Mouse (Mus musculus) stomach, embryonic 16.5 days (tissue): ENCODE measurements around the gene Hexim1. TPM values are rescaled to one million over a fixed set of nuclear protein-coding genes. Genes with fewer than 3 reads are reported as not detected.
A peak's percentile ranks its signal among the peaks of the same experiment; 100 is the strongest.

ENCODE experiments used
- ATAC-seq: fragments of 200-750 bp; cut with Nextera tagmentation; 2 replicates; pipeline ENCODE4 v1.8.0; 2017; ENCODE audit warnings: moderate number of reproducible peaks, moderate TSS enrichment; ENCODE audit not compliant: insufficient read depth, low FRiP score
- H3K27ac ChIP-seq: fragments of 300-500 bp; sonication (generic); 2 replicates; pipeline ENCODE4 v1.5.1; 2014; ENCODE audit warnings: low read length
- H3K27me3 ChIP-seq: fragments of 300-500 bp; sonication (generic); 2 replicates; pipeline ENCODE4 v1.6.1; 2014; ENCODE audit warnings: low read length, control low read depth, mixed read lengths; ENCODE audit not compliant: control insufficient read depth, insufficient read depth
- H3K36me3 ChIP-seq: fragments of 300-500 bp; sonication (generic); 2 replicates; pipeline ENCODE4 v1.6.1; 2014; ENCODE audit warnings: low read length; ENCODE audit not compliant: control insufficient read depth, insufficient read depth
- H3K4me1 ChIP-seq: fragments of 300-500 bp; sonication (generic); 2 replicates; pipeline ENCODE4 v1.6.1; 2014; ENCODE audit warnings: low read length, control low read depth, mixed read lengths; ENCODE audit not compliant: control insufficient read depth, insufficient read depth
- H3K4me2 ChIP-seq: fragments of 300-500 bp; sonication (generic); 2 replicates; pipeline ENCODE4 v1.6.1; 2014; ENCODE audit warnings: low read depth, low read length, mixed read lengths
- H3K4me3 ChIP-seq: fragments of 300-500 bp; sonication (generic); replicated peaks from 2 replicates; pipeline ENCODE4 v1.5.1; 2014; ENCODE audit warnings: mild to moderate bottlenecking, low read length
- H3K9ac ChIP-seq: fragments of 300-500 bp; sonication (generic); 2 replicates; pipeline ENCODE4 v1.6.1; 2014; ENCODE audit warnings: low read length
- H3K9me3 ChIP-seq: fragments of 300-500 bp; sonication (generic); replicated peaks from 2 replicates; pipeline ENCODE4 v1.6.1; 2016; ENCODE audit warnings: low read length, control low read depth; ENCODE audit not compliant: control insufficient read depth
- WGBS: fragments of 180-500 bp; shearing (Covaris S2); extraction: QIAGEN DNeasy Blood & Tissue Kit; methylation state at CpG from one replicate; pipeline ENCODE4 v1.1.7; 2014; 5-methylcytosine and 5-hydroxymethylcytosine counted together
- polyA plus RNA-seq: library from polyadenylated mRNA; unstranded; fragments of >200 nt; fragmentation: Nextera tagmentation; extraction: Ambion mirVana; gene quantifications from 2 replicates; pipeline ENCODE4 v1.2.1, GENCODE M21; 2015

Hexim1 gene
- polyA plus RNA-seq, 1 experiment from 2014 or later = 5.7 TPM

- peaks cover 35% of the 10 kb centered on the region for H3K4me1 ChIP-seq
- peak overlapping the region; percentile 34 for H3K4me2 ChIP-seq
- H3K9me3 ChIP-seq = no peaks in the 10 kb centered on the region
- H3K27me3 ChIP-seq = no peaks in the 10 kb centered on the region
- 0 out of 2 replicates have a peak overlapping the region, but pooled peaks have one; percentile 0 for H3K4me3 ChIP-seq
- WGBS = 17% methylated on average over 11 of the region's 11 CpGs
- peak; percentile 84 for ATAC-seq
- H3K36me3 ChIP-seq = no peaks in the 10 kb centered on the region
- peak overlapping the region; percentile 53 for H3K9ac ChIP-seq
- peak overlapping the region; percentile 98 for H3K27ac ChIP-seq
Measured at GRCm38 (mm10) chr11:103141101-103141943, 25.3 kb downstream of the Hexim1 start.

GRCm38 (mm10) chr11:103141944-103142255 lies 25.9 kb downstream of the Hexim1 start:
- Histone ChIP-seq H3K27ac (peak overlapping the region; percentile 98), H3K4me2 (peak overlapping the region; percentile 34), H3K9me3 (no peaks in the 10 kb centered on the region), H3K36me3 (no peaks in the 10 kb centered on the region), H3K9ac (peak overlapping the region; percentile 40), H3K27me3 (no peaks in the 10 kb centered on the region), H3K4me3 (no peak overlapping the region), H3K4me1 (peaks cover 35% of the 10 kb centered on the region)
- ATAC-seq = no peak
- 22% methylated on average over 1 of the region's 1 CpGs for WGBS

DNA sequence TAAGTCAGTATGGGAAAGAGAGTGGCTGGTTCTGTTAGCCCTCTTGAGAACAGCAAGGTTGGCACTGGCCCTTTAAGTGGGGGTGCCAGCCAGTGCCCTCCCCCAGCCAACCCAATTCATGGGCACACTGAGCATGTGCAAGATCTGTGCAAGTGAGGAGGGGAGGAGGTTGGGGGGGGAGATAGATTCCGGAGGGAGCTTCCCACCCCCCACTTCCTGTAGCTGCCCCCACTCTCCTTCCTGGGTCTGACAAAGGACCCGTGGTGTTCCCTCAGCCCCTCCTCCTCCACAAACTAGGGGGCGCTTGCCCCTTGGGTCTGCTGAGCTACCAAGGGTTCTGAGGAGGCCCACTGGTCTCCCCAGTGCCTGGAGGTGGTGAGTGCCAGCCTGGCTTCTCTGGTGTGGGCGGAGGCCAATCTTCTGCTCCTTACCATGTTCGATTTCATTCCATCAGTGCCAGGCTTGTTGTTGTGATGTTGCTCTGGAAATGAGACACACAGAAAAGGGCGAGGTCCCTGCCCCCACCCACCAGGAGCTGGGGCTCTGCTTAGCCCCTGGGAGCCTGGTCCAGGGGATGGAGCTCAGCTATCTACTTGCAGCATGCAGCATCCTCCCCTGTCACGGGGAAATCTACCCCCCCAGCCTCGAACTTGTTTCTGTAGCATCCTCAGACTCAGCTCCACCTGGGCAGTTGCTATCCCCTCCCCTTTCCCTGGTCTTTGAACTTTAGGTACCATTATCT lies 26.6 kb downstream of the Hexim1 start:
- Histone ChIP-seq H3K4me3 (peak overlapping the region; percentile 10; the same call in 1 of the 2 replicates), H3K4me2 (peak overlapping the region; percentile 34; the same call in 1 of the 2 replicates), H3K36me3 (no peaks in the 10 kb centered on the region), H3K9ac (peak overlapping the region; percentile 40), H3K27ac (peak overlapping the region; percentile 98), H3K27me3 (no peaks in the 10 kb centered on the region), H3K4me1 (peaks cover 35% of the 10 kb centered on the region), H3K9me3 (no peaks in the 10 kb centered on the region)
- peak; percentile 35; the same call in 1 of the 2 replicates for ATAC-seq
- 31% methylated on average over 8 of the region's 8 CpGs for WGBS

DNA sequence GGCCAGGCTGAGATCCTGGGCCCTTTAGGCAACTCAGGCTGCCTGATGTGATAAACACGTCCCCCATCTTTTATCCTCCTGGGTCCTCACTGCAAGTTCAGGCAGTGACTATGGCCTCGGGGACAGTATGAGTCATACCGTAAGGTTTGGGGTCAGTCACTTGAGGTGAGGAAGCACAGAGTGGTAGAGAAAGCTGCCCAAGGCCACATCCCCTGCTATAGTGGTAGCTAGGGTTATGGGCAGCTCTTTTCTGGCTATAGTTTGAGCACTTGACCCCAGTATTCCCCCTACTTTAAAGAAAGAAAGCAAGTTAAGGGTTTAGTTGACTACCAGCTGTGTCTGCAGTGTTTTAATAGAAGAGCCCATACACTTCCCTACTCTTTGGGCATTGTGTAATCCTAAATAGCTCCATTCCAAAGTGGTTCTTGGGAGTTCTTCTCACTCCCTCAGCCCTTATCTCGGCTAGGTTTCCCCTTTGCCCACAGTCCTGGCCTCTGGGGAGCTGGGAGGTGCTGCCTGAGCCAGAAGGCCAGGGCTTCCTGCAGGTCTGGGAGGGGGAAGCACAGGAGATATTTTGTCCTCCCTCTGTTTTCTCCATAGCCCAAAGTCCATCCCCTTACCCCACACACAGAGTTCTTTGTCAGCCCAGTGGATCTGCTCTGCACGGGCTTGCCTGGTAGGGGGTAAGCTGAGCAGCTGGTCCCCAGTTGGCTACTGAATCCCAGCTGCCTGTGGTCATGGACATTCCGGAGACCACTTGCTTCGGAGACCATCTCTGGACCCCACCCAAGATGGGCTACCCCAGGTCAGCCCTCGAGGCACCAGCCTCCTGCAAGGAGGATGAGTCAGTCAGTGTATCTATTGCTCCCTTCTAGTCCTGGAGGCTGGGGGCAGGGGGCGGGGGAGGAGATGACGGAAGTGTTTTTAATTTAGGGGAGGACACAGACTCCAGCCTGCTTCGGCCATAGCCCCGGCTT lies 28.6 kb downstream of the Hexim1 start:
- H3K36me3 ChIP-seq = no peaks in the 10 kb centered on the region
- no peaks in the 10 kb centered on the region for H3K27me3 ChIP-seq
- peaks cover 35% of the 10 kb centered on the region for H3K4me1 ChIP-seq
- peak overlapping the region; percentile 9; the same call in 1 of the 2 replicates for H3K27ac ChIP-seq
- H3K9ac ChIP-seq = no peak overlapping the region
- no peaks in the 10 kb centered on the region for H3K9me3 ChIP-seq
- ATAC-seq = no peak
- WGBS = 41% methylated on average over 12 of the region's 12 CpGs
- H3K4me3 ChIP-seq = no peak overlapping the region
- H3K4me2 ChIP-seq = no peak overlapping the region

DNA sequence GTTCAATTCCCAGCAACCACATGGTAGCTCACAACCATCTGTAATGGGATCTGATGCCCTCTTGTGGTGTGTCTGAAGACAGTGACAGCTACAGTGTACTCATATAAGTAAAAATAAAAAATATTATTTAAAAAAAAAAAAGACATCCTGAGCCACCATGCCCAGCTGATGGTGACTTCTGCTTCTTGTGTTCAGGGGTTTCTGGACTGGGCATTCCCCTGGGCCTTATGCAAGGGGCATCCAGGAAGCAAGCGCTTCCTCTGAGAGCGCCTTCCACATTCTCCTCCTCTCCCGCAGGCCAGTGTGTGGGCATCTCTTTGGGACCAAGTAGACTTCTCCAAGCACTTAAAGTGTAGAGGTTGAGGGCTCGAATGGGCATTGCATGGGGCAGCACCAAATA lies 30.4 kb downstream of the Hexim1 start:
- peaks cover 24% of the 10 kb centered on the region for H3K4me1 ChIP-seq
- no peak overlapping the region for H3K9ac ChIP-seq
- no peak overlapping the region for H3K4me3 ChIP-seq
- no peaks in the 10 kb centered on the region for H3K9me3 ChIP-seq
- WGBS = 85% methylated on average over 4 of the region's 4 CpGs
- no peak for ATAC-seq
- H3K27me3 ChIP-seq = no peaks in the 10 kb centered on the region
- H3K36me3 ChIP-seq = no peaks in the 10 kb centered on the region
- H3K27ac ChIP-seq = no peak overlapping the region
- no peak overlapping the region for H3K4me2 ChIP-seq

GRCm38 (mm10) chr11:103147766-103148165 lies 31.7 kb downstream of the Hexim1 start:
- WGBS = 59% methylated on average over 4 of the region's 4 CpGs
- Histone ChIP-seq H3K4me2 (no peak overlapping the region), H3K4me1 (peaks cover 10% of the 10 kb centered on the region), H3K9ac (no peak overlapping the region), H3K36me3 (no peaks in the 10 kb centered on the region), H3K9me3 (no peaks in the 10 kb centered on the region), H3K27ac (no peak overlapping the region), H3K4me3 (no peak overlapping the region), H3K27me3 (no peaks in the 10 kb centered on the region)
- ATAC-seq = no peak

DNA sequence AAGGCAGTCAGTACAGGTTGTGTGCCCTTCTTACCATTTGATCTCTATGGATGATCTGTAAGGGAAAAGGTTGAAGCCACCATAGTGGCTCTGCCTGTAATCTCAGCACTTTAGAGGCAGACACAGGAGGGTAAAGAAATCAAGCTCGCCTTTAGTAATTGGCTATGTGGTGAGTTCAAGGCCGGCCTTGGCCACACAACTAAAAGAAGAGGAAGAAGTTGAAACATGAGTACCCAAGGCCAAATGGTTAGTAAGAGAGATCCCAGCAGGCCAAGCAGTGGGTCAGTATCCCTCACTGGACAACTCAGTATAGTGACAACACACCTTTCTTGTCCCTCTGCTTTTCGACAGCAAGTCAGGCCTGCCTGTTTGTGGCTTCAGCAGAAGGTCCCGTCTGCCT lies 33.7 kb downstream of the Hexim1 start:
- Histone ChIP-seq H3K9ac (no peak overlapping the region), H3K4me2 (no peak overlapping the region), H3K4me3 (no peak overlapping the region), H3K4me1 (peaks cover 4% of the 10 kb centered on the region; the same call in 1 of the 2 replicates), H3K27me3 (no peaks in the 10 kb centered on the region), H3K27ac (no peak overlapping the region), H3K36me3 (no peaks in the 10 kb centered on the region), H3K9me3 (no peaks in the 10 kb centered on the region)
- no peak for ATAC-seq
- 87% methylated on average over 4 of the region's 4 CpGs for WGBS

GRCm38 (mm10) chr11:103158621-103159478 lies 42.8 kb downstream of the Hexim1 start:
- WGBS = 2% methylated on average over 25 of the region's 25 CpGs
- Histone ChIP-seq H3K36me3 (no peaks in the 10 kb centered on the region), H3K4me2 (peak overlapping the region; percentile 90), H3K27me3 (no peaks in the 10 kb centered on the region), H3K27ac (peak overlapping the region; percentile 33; the same call in 1 of the 2 replicates), H3K9ac (peak overlapping the region; percentile 68), H3K4me3 (peak overlapping the region; percentile 43), H3K9me3 (no peaks in the 10 kb centered on the region), H3K4me1 (peaks cover 6% of the 10 kb centered on the region)
- peak; percentile 95 for ATAC-seq
